Mouse (Mus musculus): Measurements from ENCODE around the gene Serpina1c.
"Not testable (repeated sequence)": the region's sequence is repeated elsewhere in the genome, so short reads cannot be mapped to it uniquely, and the experiment has no call there.

- not testable (repeated sequence) for TF ChIP-seq CTCF (conservative IDR thresholded peaks at IDR 0.05; ENCODE audit: low read length); POU5F1 (IDR thresholded peaks at IDR 0.05; ENCODE audit: borderline replicate concordance, low read length); NANOG (IDR thresholded peaks at IDR 0.05; ENCODE audit: borderline replicate concordance, low read length)
Observed at GRCm38 (mm10) chr12:103907746-103908145, 3.1 kb upstream of the Serpina1c start.
